Mouse (Mus musculus) CH12.LX (cell line): Measurements from ENCODE around the gene Pon3.

ENCODE experiments used
- BHLHE40 ChIP-seq: IDR thresholded peaks from 2 replicates; pipeline ENCODE4 v1.6.1; 2011; ENCODE audit warnings: mild to moderate bottlenecking, low read depth, low read length, improper control_type of control experiment
- CHD1 ChIP-seq: IDR thresholded peaks from 2 replicates; pipeline ENCODE4 v1.6.1; 2012; ENCODE audit warnings: low read depth, low read length, improper control_type of control experiment, inconsistent platforms
- CTCF ChIP-seq, 2 experiments: IDR thresholded peaks in 1 of 2; conservative IDR thresholded peaks in 1 of 2; 2 replicates each; pipeline ENCODE4 v1.5.1; 2011 to 2012; ENCODE audit warnings: low read depth in 2 of 2, low read length in 2 of 2, improper control_type of control experiment in 1 of 2, inconsistent platforms in 1 of 2, mild to moderate bottlenecking in 1 of 2, moderate library complexity in 1 of 2
- E2F4 ChIP-seq: IDR thresholded peaks from 2 replicates; pipeline ENCODE4 v1.6.1; 2011; ENCODE audit warnings: low read depth, low read length, improper control_type of control experiment; ENCODE audit not compliant: insufficient replicate concordance
- ETS1 ChIP-seq: conservative IDR thresholded peaks from 2 replicates; pipeline ENCODE4 v1.6.1; 2012; ENCODE audit warnings: low read depth, mild to moderate bottlenecking, inconsistent platforms, low read length, improper control_type of control experiment, moderate library complexity
- JUND ChIP-seq: conservative IDR thresholded peaks from 2 replicates; pipeline ENCODE4 v1.6.1; 2011; ENCODE audit warnings: low read depth, low read length, improper control_type of control experiment
- MAFK ChIP-seq: IDR thresholded peaks from 2 replicates; pipeline ENCODE4 v1.6.1; 2011; ENCODE audit warnings: low read length, improper control_type of control experiment; ENCODE audit not compliant: insufficient replicate concordance
- MAX ChIP-seq: IDR thresholded peaks from 2 replicates; pipeline ENCODE4 v1.6.1; 2011; ENCODE audit warnings: low read length, improper control_type of control experiment
- NELFE ChIP-seq: IDR thresholded peaks from 2 replicates; pipeline ENCODE4 v1.6.1; 2011; ENCODE audit warnings: low read depth, low read length, improper control_type of control experiment
- POLR2A ChIP-seq: IDR thresholded peaks from 2 replicates; pipeline ENCODE4 v1.6.1; 2011; ENCODE audit warnings: low read depth, mild to moderate bottlenecking, improper control_type of control experiment, low read length
- RCOR1 ChIP-seq: conservative IDR thresholded peaks from 2 replicates; pipeline ENCODE4 v1.6.1; 2012; ENCODE audit warnings: low read depth, mild to moderate bottlenecking, inconsistent platforms, low read length, improper control_type of control experiment
- SIN3A ChIP-seq: IDR thresholded peaks from 2 replicates; pipeline ENCODE4 v1.6.1; 2012; ENCODE audit warnings: low read length, improper control_type of control experiment, inconsistent platforms
- USF2 ChIP-seq: conservative IDR thresholded peaks from 2 replicates; pipeline ENCODE4 v1.6.1; 2011; ENCODE audit warnings: low read depth, low read length, improper control_type of control experiment
- ZMIZ1 ChIP-seq: IDR thresholded peaks from 2 replicates; pipeline ENCODE4 v1.6.1; 2012; ENCODE audit warnings: low read depth, mild to moderate bottlenecking, inconsistent platforms, low read length, improper control_type of control experiment

DNA sequence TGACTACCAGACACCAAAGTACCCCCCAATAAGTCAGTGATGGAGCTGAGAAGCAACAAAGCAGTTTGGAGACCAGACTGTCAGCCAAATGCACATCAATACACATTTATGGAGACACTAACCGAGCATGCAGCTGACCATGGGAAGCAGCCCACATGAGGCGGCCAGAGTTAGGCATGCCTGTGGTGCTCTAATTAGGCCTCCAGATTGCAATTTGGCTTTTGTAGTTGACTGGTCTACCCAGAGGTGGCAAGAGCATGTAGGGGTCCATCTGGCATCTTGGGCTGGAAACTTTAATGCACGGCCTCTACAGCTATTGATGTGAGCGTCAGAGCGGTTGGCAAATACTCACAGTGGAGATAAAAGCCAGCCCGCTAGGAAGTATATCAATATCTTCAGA lies 10.2 kb downstream of the Pon3 start:
- TF ChIP-seq ZMIZ1 (no peak), USF2 (no peak), NELFE (no peak), RCOR1 (no peak), CHD1 (no peak), BHLHE40 (no peak), E2F4 (no peak), POLR2A (no peak), CTCF (conservative IDR thresholded peaks at IDR 0.05 in 1 of 2, IDR thresholded peaks at IDR 0.05 in 1 of 2; ENCODE audit: low read depth in 2 of 2, low read length in 2 of 2) (no peak), SIN3A (no peak), ETS1 (no peak), MAFK (no peak), JUND (no peak), MAX (no peak)
